Mouse (Mus musculus): ENCODE data around the gene Apobr.

The Apobr gene

DNA sequence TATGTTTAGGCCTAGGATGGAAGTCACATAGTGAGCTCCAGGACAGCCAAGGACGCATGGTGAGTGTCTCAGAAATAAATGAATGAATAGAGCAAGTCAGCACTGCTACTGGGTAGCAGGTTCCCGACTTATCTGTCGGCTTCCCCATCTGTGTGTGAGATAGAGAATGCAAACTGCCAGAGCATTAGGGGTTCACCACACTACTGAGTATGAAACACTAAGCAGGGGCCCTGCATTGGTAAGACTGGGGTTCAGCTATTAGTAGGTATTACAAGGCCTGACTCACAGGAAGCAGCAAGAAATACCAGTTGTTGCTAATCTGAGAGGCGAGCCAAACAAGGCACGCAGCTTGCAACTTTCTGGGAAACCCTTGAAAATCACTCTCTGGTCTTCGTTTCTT is 14.2 kb downstream of the Apobr start:
- no peak for DNase-seq (ENCODE audit: low spot score)

DNA sequence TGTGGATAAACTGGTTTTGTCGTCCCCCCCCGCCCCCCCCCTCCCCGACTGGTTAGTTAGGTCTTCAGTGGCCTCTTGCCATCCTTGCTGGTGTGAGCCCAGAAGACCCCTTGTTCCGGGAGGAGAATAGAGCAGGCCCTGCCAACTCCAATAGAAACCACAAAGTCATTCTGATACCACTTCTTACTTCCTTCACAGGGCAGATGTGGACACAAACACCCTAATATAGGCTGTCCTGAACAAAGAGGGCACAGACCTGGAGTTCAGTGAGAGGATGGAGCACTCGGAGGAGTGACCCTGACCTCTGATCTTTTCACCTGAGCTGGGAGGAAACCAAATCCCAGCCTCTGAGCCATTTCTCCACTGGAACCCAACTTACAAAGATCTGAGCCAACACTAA is 17.2 kb downstream of the Apobr start:
- no peak for DNase-seq (ENCODE audit: low spot score)

DNA sequence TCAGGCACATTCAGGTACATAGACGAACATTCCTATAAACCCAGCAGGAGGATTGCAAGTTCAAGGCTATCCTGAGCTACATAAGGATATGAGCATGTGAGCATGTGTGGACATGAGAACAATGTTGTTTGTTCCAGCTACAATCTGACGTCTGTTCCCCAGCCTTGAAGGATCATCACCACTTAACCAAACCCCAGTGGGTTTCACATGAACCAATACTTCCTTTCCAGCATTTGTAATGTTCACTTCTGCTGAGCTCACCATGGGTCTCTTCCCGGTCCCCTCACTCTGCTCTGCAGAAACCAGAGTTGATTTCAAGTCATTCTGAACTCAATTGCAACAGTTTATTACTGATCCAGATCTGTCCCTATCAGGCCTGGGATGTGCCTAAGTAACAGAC is 17.9 kb downstream of the Apobr start:
- DNase-seq (ENCODE audit: low spot score), result no peak

DNA sequence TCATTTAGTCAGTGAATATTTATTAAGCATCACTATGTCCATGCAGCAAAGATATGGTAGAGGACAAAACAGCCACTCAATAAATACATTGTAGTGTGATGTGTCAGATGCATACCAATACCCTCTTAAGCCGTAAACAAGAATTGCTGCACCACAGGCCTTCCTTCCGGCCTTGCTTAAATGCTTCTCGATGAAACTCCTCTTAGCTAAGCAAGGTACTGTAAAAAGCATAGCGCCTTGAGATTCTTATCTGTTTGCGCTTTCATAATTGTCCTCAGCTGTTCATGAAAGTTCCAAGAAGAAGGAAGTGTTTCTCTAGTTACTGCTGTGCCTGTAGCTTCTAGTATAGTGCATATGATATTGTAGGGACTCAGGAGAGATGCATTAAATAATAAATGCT is 21.9 kb downstream of the Apobr start:
- DNase-seq (ENCODE audit: low spot score), result no peak

GRCm38 (mm10) chr7:126607064-126607463 is 22.3 kb downstream of the Apobr start:
- DNase-seq (ENCODE audit: low spot score), result no peak

DNA sequence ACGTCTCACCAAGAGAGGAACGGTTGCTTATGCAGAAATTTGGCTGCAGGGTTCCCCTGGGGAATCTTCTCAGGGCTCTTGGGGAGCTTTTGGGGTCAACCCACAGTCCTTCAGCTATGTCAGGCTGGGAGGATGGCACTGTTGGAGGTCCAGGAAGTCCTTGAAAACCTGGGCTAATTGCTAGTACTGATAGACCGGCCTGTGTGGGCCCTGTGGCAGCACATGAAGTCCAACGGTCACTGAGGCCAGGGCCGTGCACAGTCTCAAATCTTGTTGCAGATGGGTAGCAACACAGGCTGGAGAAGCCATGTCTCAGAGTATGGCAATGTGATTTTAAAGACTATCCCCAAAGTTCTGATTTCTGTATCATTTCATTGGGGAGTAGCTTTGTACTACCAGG is 23.1 kb downstream of the Apobr start:
- no peak for DNase-seq (ENCODE audit: low spot score)

- no peak for DNase-seq (ENCODE audit: low spot score)
Measured at GRCm38 (mm10) chr7:126612736-126613135, 28.0 kb downstream of the Apobr start.

- no peak for DNase-seq (ENCODE audit: low spot score)
Measured at GRCm38 (mm10) chr7:126616707-126617106, 32.0 kb downstream of the Apobr start.

GRCm38 (mm10) chr7:126619559-126620275 is 35.0 kb downstream of the Apobr start:
- no peak for DNase-seq (ENCODE audit: low spot score)

DNA sequence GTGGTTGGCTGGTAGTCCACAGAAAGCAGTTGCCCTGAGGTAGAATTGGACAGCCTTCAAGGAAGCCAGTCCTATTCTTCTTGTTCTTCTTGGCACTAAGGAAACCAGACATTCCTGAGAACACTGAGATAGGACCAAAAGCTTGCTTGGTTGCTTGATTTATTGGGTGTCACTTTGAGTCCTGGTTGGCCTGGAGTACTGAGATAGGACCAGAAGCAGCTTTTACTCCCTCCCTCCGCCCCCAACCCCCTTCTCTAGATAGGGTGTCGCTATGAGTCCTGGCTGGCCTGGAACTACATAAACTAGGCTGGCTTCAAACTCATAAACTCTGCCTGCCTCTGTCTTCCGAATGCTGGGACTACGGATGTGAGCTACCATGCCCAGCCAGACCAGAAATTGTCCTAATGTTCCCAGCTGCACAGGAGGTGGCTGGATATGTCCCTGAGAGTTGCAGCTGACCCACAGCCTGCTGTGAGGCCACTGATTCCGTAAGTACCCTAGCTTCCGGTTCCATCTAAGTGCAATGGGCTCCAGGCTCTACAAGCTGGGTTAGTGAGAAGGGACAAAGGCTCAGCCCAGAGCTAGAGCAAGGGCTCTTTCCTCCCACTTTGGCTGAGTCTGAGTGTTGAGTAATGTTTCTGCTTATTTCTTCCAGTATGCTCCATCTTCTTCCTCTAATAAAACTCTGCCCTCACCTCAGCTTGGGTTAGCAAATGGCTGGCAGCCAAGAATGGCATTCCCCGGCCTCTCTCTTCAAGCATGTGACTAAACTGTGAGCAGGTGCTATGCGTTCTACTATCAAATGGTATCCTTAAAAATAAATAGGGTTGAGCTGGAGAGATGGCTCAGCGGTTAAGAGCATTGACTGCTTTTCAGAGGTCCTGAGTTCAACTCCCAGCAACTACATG is 37.0 kb downstream of the Apobr start:
- DNase-seq (ENCODE audit: low spot score), result no peak

DNA sequence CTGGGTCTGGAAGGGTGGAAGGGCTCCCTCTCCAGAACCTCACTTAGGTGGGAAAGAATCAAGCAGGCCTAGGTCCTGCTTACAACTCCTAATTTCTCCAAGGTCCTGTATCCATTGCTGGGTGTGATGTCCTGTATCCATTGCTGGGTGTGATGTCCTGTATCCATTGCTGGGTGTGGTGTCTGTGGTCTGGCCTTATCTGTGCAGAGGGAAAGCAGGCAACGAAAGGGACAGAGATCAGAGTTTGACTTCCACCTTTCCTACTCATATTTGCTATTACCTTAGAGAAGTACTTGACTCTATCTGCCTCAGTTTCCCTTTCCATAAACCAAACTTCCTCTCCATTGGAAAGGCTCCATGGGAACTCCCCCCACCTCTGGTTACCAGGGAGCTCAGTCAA is 38.6 kb downstream of the Apobr start:
- no peak for DNase-seq (ENCODE audit: low spot score)

- DNase-seq (ENCODE audit: low spot score), result no peak
Measured at GRCm38 (mm10) chr7:126624774-126625173, 40.0 kb downstream of the Apobr start.

GRCm38 (mm10) chr7:126625369-126625768 is 40.6 kb downstream of the Apobr start:
- no peak for DNase-seq (ENCODE audit: low spot score)

- DNase-seq (ENCODE audit: low spot score), result no peak
Measured at GRCm38 (mm10) chr7:126625807-126626600, 41.3 kb downstream of the Apobr start.

GRCm38 (mm10) chr7:126628111-126628510 is 43.4 kb downstream of the Apobr start:
- DNase-seq (ENCODE audit: low spot score), result no peak

GRCm38 (mm10) chr7:126629915-126630314 is 45.2 kb downstream of the Apobr start:
- no peak for DNase-seq (ENCODE audit: low spot score)

DNA sequence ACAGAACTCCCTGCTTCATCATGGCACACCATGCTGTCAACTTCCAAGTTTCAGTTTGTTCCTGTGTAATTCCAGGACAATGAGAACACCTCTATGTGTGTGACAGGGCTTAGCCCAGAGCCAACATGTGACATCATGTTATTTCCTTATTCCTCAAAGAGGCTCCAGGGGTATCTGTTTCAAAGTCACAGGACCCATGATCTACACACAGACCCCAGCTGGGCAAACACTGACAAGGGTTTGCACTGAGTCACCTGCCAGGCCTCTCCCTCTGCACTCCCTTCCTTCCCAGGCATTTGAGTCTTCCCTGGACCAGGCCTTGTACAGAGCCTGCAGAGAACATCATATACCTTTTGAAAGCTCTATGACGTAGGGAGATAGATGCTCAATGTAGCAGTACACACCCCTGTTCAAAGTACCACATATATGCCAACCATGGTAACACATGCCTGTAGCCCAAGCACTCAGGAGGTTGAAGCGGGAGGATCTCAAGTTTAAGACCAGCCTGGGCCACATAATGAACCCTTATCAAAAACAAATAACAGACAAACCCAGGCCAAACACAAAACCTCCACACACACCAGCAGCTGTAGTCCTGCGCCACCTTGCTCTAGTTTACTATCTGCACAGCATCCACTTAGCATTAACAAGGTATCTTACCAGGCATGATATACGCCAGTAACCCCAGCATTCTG is 46.2 kb downstream of the Apobr start, which contains the start of gene Nupr1:
Nupr1 (minus strand) TSS at position 38 of the 695 bp plus-strand sequence.
- DNase-seq (ENCODE audit: low spot score), result no peak

DNA sequence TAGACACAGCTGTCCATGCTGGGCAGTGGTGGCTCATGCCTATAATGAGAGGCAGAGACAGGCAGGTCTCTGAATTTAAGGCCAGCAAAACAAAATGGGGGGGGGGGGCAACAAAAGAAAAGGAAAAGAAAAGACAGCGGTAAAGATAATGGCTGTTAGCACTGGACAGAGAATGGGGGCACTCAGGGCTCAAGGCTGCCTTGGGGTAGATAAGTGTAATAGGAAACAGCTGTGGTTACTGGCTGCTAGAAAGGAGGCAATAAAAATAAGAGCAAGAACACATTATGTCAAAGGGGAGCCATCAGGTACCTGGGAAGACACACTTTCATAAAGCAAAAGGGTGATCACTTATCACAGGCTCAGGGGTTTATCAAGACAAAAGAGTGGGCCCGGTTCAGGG is 47.7 kb downstream of the Apobr start:
- no peak for DNase-seq (ENCODE audit: low spot score)

DNA sequence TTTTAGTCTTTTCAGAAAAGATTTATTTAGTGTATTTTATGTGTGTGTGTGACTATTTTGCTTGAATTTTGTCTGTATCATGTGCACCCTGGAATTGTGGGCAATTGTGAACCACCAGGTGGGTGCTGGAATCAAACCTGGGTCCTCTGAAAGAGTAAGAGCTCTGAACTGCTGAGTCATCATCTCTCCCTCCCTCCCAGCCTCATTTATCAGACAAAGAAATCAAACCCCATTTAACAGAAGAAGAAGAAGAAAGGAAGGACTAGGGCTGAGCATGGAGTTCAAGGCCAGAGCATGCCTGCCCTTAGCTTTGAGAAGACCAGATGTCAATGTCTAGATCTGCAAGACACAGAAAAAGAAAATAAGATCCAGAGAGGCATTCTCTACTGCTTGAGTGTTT is 50.6 kb downstream of the Apobr start:
- DNase-seq (ENCODE audit: low spot score), result no peak

DNA sequence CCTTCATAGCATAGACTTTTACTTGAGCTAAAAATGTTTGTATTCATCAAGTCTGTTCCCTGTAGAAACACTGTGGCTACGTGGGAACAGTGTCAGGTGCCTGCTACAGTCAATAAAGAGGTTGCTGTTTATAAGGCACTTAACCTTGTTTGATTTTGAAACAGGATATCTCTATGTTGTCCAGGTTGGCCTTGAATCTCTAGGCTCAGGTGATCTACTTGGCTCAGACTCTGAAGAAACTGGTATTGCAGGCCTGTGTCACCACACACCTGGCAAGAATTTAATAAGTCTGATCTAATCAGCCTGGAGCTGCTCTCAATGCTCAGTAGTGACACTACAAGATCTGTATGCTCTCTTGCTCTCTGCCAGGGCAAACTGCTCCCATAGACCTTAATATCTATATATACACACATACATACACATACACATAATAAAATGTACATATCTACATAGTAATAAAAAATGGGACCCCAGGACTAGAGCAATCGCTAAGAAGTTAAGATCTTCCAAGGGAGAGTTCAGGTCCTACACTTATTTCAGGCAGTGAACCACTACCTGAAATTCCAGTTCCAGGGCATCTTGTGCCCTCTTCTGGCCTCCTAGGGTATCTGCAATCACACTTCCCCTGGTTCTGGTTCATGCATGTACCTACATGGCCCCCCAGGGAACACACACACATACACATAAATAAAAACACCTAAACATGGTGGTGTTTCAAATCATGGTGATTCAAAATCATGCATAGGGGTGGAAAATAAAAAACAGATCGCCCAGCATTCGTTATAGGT is 52.2 kb downstream of the Apobr start:
- no peak for DNase-seq (ENCODE audit: low spot score)
